Comparison of ENCODE assay signal across 15 mouse cellular contexts in the genomic region with DNA sequence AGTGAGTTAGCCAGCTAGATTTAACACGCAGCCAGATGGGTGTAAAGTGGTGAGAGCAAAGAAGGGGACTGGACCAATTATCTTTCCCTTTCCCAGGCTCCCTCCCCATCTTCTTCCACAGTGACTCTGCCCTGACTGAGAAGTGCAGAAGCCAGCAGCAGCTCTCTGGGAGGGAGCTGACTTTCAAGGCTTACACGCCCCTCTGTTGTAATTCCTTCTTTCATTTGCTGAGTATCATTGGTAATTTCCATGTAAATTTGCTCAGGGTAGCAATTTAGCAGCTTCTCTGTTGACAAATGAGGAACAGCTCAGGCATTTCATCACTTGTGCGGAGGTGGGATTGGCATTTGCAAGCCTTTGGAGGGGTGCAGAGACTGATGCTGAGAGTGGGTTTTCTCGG.
DNase-seq lines count a peak whose midpoint lies in the region; ATAC-seq lines count a peak whose summit lies in the region.
"Had no signal": no experiment of that assay in that cellular context is flagged by ENCODE, and none has a peak within 500 bp of the region (broad histone marks: within the 10 kb centered on the region; RNA-seq: fewer than 3 reads in every experiment).

No protein-coding gene starts in this region.

- intact Hi-C loops in heart, postnatal 14 days (cut with DNase I) = no loop called here

- WGBS in embryonic facial prominence, embryonic 14.5 days = 8% methylated on average over 4 of the region's 4 CpGs
- WGBS in embryonic facial prominence, embryonic 10.5 days = 13% methylated on average over 4 of the region's 4 CpGs
- 9% methylated on average over 4 of the region's 4 CpGs for WGBS in midbrain, embryonic 15.5 days
- 6% methylated on average over 4 of the region's 4 CpGs for WGBS in midbrain, embryonic 11.5 days

- peak; percentile 13 for DNase-seq in embryonic facial prominence, embryonic 14.5 days (ENCODE audit: low spot score)
- DNase-seq in embryonic facial prominence, embryonic 10.5 days (ENCODE audit: low spot score) = no peak
- DNase-seq in midbrain, embryonic 11.5 days (ENCODE audit: low spot score, missing footprints) = no peak
- peak; percentile 37 to 38 for DNase-seq in layer of hippocampus, postnatal 36 days
- peak; percentile 11 for DNase-seq in right cerebral cortex, postnatal 4 days
- no peak for DNase-seq in heart, postnatal 14 days
- no peak for DNase-seq in gastrocnemius, postnatal 10 days
- DNase-seq: adrenal gland, postnatal 14 days; cerebellum, adult 18-20 months; heart, postnatal 36 days; kidney, postnatal 14 days; thymus, postnatal 14 days had no signal

- H3K4me1 ChIP-seq in embryonic facial prominence, embryonic 14.5 days (ENCODE audit: control insufficient read depth, insufficient read depth, low read length) = no peaks in the 10 kb centered on the region; the same call in 1 of the 2 replicates
- no peaks in the 10 kb centered on the region for H3K4me1 ChIP-seq in embryonic facial prominence, embryonic 10.5 days
- peaks cover 7% of the 10 kb centered on the region; the same call in 1 of the 2 replicates for H3K4me1 ChIP-seq in midbrain, embryonic 15.5 days
- H3K4me1 ChIP-seq in midbrain, embryonic 11.5 days (ENCODE audit: control insufficient read depth, insufficient read depth, low read length) = no peaks in the 10 kb centered on the region
- H3K4me1 ChIP-seq: intestine, embryonic 15.5 days; liver, embryonic 15.5 days had no signal

- no peak overlapping the region for H3K4me3 ChIP-seq in embryonic facial prominence, embryonic 14.5 days (ENCODE audit: low read depth, low read length)
- H3K4me3 ChIP-seq in embryonic facial prominence, embryonic 10.5 days = no peak overlapping the region
- H3K4me3 ChIP-seq in midbrain, embryonic 15.5 days = no peak overlapping the region
- H3K4me3 ChIP-seq in midbrain, embryonic 11.5 days (ENCODE audit: low read depth, low read length) = no peak overlapping the region
- H3K4me3 ChIP-seq: intestine, embryonic 15.5 days; liver, embryonic 15.5 days had no signal

- H3K9ac ChIP-seq in embryonic facial prominence, embryonic 14.5 days (ENCODE audit: low read depth, low read length) = no peak overlapping the region
- no peak overlapping the region for H3K9ac ChIP-seq in midbrain, embryonic 15.5 days
- no peak overlapping the region for H3K9ac ChIP-seq in midbrain, embryonic 11.5 days (ENCODE audit: low read length)
- H3K9ac ChIP-seq: intestine, embryonic 15.5 days; liver, embryonic 15.5 days had no signal

- H3K27ac ChIP-seq in embryonic facial prominence, embryonic 14.5 days (replicated peaks; ENCODE audit: low read depth, low read length) = no peak overlapping the region
- no peak overlapping the region for H3K27ac ChIP-seq in embryonic facial prominence, embryonic 10.5 days (replicated peaks)
- no peak overlapping the region for H3K27ac ChIP-seq in midbrain, embryonic 15.5 days
- no peak overlapping the region for H3K27ac ChIP-seq in midbrain, embryonic 11.5 days (ENCODE audit: low read depth, low read length)
- H3K27ac ChIP-seq: intestine, embryonic 15.5 days; liver, embryonic 15.5 days had no signal

- H3K27me3 ChIP-seq in embryonic facial prominence, embryonic 14.5 days (replicated peaks; ENCODE audit: control insufficient read depth, insufficient read depth, low read length) = no peaks in the 10 kb centered on the region
- no peaks in the 10 kb centered on the region for H3K27me3 ChIP-seq in embryonic facial prominence, embryonic 10.5 days (replicated peaks; ENCODE audit: low read depth, poor library complexity, severe bottlenecking)
- H3K27me3 ChIP-seq in midbrain, embryonic 15.5 days (replicated peaks) = no peaks in the 10 kb centered on the region
- H3K27me3 ChIP-seq in midbrain, embryonic 11.5 days (ENCODE audit: control insufficient read depth, insufficient read depth, low read length) = no peaks in the 10 kb centered on the region
- H3K27me3 ChIP-seq: intestine, embryonic 15.5 days; liver, embryonic 15.5 days had no signal

- 0 out of 2 replicates have a peak, but pooled peaks have one; percentile 26 for ATAC-seq in embryonic facial prominence, embryonic 14.5 days (ENCODE audit: low read depth)
- peak; percentile 62; the same call in 1 of the 2 replicates for ATAC-seq in midbrain, embryonic 15.5 days (replicated peaks)
- ATAC-seq in midbrain, embryonic 11.5 days (ENCODE audit: low FRiP score) = no peak
- ATAC-seq: intestine, embryonic 15.5 days had no signal

- H3K9me3 ChIP-seq in embryonic facial prominence, embryonic 14.5 days (ENCODE audit: control insufficient read depth, low read length) = no peaks in the 10 kb centered on the region
- no peaks in the 10 kb centered on the region for H3K9me3 ChIP-seq in embryonic facial prominence, embryonic 10.5 days
- H3K9me3 ChIP-seq in midbrain, embryonic 15.5 days = no peaks in the 10 kb centered on the region
- no peaks in the 10 kb centered on the region for H3K9me3 ChIP-seq in midbrain, embryonic 11.5 days (ENCODE audit: control insufficient read depth, low read length)
- H3K9me3 ChIP-seq: intestine, embryonic 15.5 days; liver, embryonic 15.5 days had no signal

- H3K4me2 ChIP-seq in embryonic facial prominence, embryonic 14.5 days (ENCODE audit: low read depth, low read length) = no peak overlapping the region
- peak overlapping the region; percentile 12; the same call in 1 of the 2 replicates for H3K4me2 ChIP-seq in midbrain, embryonic 15.5 days
- no peak overlapping the region for H3K4me2 ChIP-seq in midbrain, embryonic 11.5 days
- H3K4me2 ChIP-seq: intestine, embryonic 15.5 days; liver, embryonic 15.5 days had no signal

- no peaks in the 10 kb centered on the region for H3K36me3 ChIP-seq in embryonic facial prominence, embryonic 14.5 days (ENCODE audit: control insufficient read depth, insufficient read depth, low read length)
- no peaks in the 10 kb centered on the region for H3K36me3 ChIP-seq in embryonic facial prominence, embryonic 10.5 days (replicated peaks)
- H3K36me3 ChIP-seq in midbrain, embryonic 15.5 days (replicated peaks) = no peaks in the 10 kb centered on the region
- H3K36me3 ChIP-seq in midbrain, embryonic 11.5 days (ENCODE audit: control insufficient read depth, insufficient read depth, low read length) = no peaks in the 10 kb centered on the region
- H3K36me3 ChIP-seq: intestine, embryonic 15.5 days; liver, embryonic 15.5 days had no signal

Comparison
In these comparisons a context has a peak if more than half of its experiments do, and no peak if none do; other contexts are left out.
1. DNase-seq: peak in embryonic facial prominence, embryonic 14.5 days (single experiment), layer of hippocampus, postnatal 36 days (2 of 2) and right cerebral cortex, postnatal 4 days (single experiment); none in embryonic facial prominence, embryonic 10.5 days (single experiment), midbrain, embryonic 11.5 days (single experiment), heart, postnatal 14 days (0 of 2) and gastrocnemius, postnatal 10 days (single experiment).